Mouse (Mus musculus) kidney, postnatal 0 days (tissue): Measurements from ENCODE around the gene Gramd1a. TPM values are rescaled to one million over a fixed set of nuclear protein-coding genes. Genes with fewer than 3 reads are reported as not detected.

Source experiments
- ATAC-seq: fragments of 200-750 bp; cut with Nextera tagmentation; replicated peaks from 2 replicates; pipeline ENCODE4 v1.8.0; 2017; ENCODE audit warnings: low read depth, moderate number of reproducible peaks, moderate TSS enrichment, moderate library complexity; ENCODE audit not compliant: low FRiP score
- DNase-seq: peaks from one replicate; pipeline ENCODE4 v3.0.0-alpha.2; 2016; ENCODE audit warnings: low spot score
- H3K27ac ChIP-seq: fragments of 300-500 bp; sonication (generic); 2 replicates; pipeline ENCODE4 v1.5.1; 2014; ENCODE audit warnings: mild to moderate bottlenecking
- H3K27me3 ChIP-seq: fragments of 300-500 bp; sonication (generic); 2 replicates; pipeline ENCODE4 v1.6.1; 2014; ENCODE audit warnings: low read length, mixed read lengths; ENCODE audit not compliant: insufficient read depth
- H3K36me3 ChIP-seq: fragments of 300-500 bp; sonication (generic); 2 replicates; pipeline ENCODE4 v1.6.1; 2014; ENCODE audit warnings: low read length, mixed read lengths; ENCODE audit not compliant: insufficient read depth
- H3K4me1 ChIP-seq: fragments of 300-500 bp; sonication (generic); replicated peaks from 2 replicates; pipeline ENCODE4 v1.6.1; 2014; ENCODE audit warnings: antibody characterized with exemption, low read length, mixed read lengths; ENCODE audit not compliant: insufficient read depth
- H3K4me2 ChIP-seq: fragments of 300-500 bp; sonication (generic); 2 replicates; pipeline ENCODE4 v1.6.1; 2014; ENCODE audit warnings: mild to moderate bottlenecking, low read length, moderate library complexity, mixed read lengths
- H3K4me3 ChIP-seq: fragments of 300-500 bp; sonication (generic); replicated peaks from 2 replicates; pipeline ENCODE4 v1.5.1; 2014; ENCODE audit warnings: low read depth, low read length
- H3K9ac ChIP-seq: fragments of 300-500 bp; sonication (generic); 2 replicates; pipeline ENCODE4 v1.6.1; 2014; ENCODE audit warnings: low read depth, low read length
- H3K9me3 ChIP-seq: fragments of 300-500 bp; sonication (generic); replicated peaks from 2 replicates; pipeline ENCODE4 v1.6.1; 2016; ENCODE audit warnings: low read length, inconsistent platforms, mixed read lengths
- CTCF ChIP-seq: IDR thresholded peaks from 2 replicates; pipeline ENCODE4 v1.5.1; 2016; ENCODE audit warnings: antibody characterized with exemption, low read depth, mild to moderate bottlenecking, moderate library complexity
- WGBS: fragments of 180-500 bp; shearing (Covaris S2); extraction: QIAGEN DNeasy Blood & Tissue Kit; methylation state at CpG from one replicate; pipeline ENCODE4 v1.1.7; 2014; 5-methylcytosine and 5-hydroxymethylcytosine counted together
- polyA plus RNA-seq: library from polyadenylated mRNA; unstranded; fragments of >200 nt; fragmentation: Nextera tagmentation; extraction: Ambion mirVana; gene quantifications from 2 replicates; pipeline ENCODE4 v1.2.1, GENCODE M21; 2015

The Gramd1a gene
- polyA plus RNA-seq, 1 experiment from 2014 or later: 36.3 TPM

DNA sequence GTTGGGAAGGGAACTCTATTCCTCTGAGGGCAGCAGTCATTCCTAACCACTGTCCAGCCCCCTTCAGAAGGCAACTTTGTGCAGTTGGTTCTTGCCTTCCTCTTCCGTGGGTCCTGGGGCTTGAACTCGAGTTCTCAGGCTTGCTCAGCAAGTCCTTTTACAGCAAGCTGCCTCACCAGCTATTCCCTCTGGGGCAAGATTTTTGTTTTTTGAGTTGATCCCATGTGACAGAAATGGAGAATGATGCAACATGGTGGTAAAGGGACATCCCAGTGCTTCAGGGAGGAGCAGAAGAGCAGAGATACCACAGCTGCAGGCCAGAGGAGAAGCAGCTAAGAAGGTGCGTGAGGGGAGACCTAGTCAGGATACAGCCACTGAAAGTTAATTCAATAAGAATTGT lies 19.4 kb upstream of the Gramd1a start:
- H3K27ac ChIP-seq: no peak overlapping the region
- 74% methylated on average over 3 of the region's 3 CpGs for WGBS
- H3K36me3 ChIP-seq: no peaks in the 10 kb centered on the region
- no peaks in the 10 kb centered on the region for H3K4me1 ChIP-seq
- no peak overlapping the region for H3K4me2 ChIP-seq
- DNase-seq: no peak
- ATAC-seq: no peak
- H3K27me3 ChIP-seq: 0 out of 2 replicates have a peak, but pooled peaks cover 3% of the 10 kb centered on the region
- no peak overlapping the region for H3K4me3 ChIP-seq
- no peaks in the 10 kb centered on the region for H3K9me3 ChIP-seq
- TF ChIP-seq CTCF: no peak
- H3K9ac ChIP-seq: no peak overlapping the region

DNA sequence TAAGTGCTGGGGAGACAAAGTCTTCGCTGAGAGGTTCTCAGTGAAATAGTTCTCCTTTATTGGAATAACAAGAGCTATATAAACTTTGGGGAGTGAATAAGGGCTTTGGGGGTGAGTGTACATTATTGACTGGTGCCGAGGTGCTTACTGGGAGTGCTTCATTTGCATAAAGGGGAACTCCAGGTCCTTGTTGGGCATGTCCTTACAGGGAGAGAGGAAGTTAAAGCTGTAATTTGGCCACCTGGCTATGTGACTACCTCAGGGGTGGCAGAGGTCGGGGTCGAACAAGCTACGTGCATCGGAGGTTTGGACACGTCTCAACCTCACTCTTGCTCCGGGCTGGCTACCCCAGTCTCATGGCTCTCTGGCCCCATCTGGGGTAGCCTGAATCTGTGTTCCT lies 18.8 kb upstream of the Gramd1a start:
- 71% methylated on average over 8 of the region's 8 CpGs for WGBS
- DNase-seq: no peak
- no peak for TF ChIP-seq CTCF

DNA sequence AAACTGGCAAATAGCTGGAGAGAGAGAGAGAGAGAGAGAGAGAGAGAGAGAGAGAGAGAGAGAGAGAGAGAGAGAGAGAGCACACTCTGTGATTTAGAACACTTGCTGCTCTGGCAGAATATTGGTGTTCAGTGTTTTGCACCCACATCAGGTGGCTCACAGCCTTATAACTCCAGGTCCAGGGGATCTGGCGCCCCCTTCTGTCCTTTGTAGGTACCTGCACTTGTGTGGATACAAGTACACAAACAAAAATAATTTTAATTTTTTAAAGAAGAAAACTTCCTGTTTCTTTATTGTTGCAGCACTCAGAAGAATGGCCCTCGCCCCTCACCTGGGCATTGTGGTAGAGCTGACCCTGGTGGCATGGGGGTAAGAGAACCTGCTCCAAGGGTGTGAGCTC lies 16.5 kb upstream of the Gramd1a start:
- H3K9ac ChIP-seq: no peak overlapping the region
- no peak overlapping the region for H3K4me2 ChIP-seq
- ATAC-seq (no peak), DNase-seq (peak; percentile 54)
- H3K36me3 ChIP-seq: no peaks in the 10 kb centered on the region
- no peak overlapping the region for H3K27ac ChIP-seq
- H3K9me3 ChIP-seq: no peaks in the 10 kb centered on the region
- no peaks in the 10 kb centered on the region for H3K4me1 ChIP-seq
- no peak overlapping the region for H3K4me3 ChIP-seq
- no peaks in the 10 kb centered on the region for H3K27me3 ChIP-seq
- peak; percentile 74 for TF ChIP-seq CTCF
- WGBS: 12% methylated on average over 2 of the region's 2 CpGs

More for the DNA sequence above, 18.8 kb upstream of the Gramd1a start:
- H3K9me3 ChIP-seq: no peaks in the 10 kb centered on the region
- H3K9ac ChIP-seq: no peak overlapping the region
- no peak overlapping the region for H3K4me3 ChIP-seq
- no peaks in the 10 kb centered on the region for H3K4me1 ChIP-seq
- no peaks in the 10 kb centered on the region for H3K36me3 ChIP-seq
- ATAC-seq: no peak
- no peak overlapping the region for H3K27ac ChIP-seq
- 0 out of 2 replicates have a peak, but pooled peaks cover 3% of the 10 kb centered on the region for H3K27me3 ChIP-seq
- no peak overlapping the region for H3K4me2 ChIP-seq

DNA sequence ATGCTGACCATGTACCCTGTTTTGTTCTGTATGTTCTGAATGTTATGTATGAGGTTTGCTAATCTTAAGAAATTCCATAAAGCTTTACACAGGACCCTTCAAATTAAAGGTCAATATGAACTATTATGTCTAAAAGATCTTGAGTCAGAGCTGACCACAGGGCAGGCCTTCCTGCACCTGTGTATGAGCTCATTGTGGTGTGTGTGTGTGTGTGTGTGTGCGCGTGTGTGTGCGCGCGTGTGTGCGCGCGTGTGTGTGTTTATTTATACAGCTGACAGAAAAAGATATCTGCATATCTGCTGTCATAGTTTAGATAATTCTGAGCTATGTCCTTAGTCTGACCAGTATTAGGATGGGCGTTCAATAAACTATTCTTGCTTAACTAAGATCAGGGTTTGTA lies 14.8 kb upstream of the Gramd1a start:
- Histone ChIP-seq H3K27ac (no peak overlapping the region), H3K27me3 (no peaks in the 10 kb centered on the region), H3K36me3 (no peaks in the 10 kb centered on the region), H3K9ac (no peak overlapping the region), H3K4me1 (no peaks in the 10 kb centered on the region), H3K4me3 (no peak overlapping the region), H3K4me2 (no peak overlapping the region), H3K9me3 (no peaks in the 10 kb centered on the region)
- 94% methylated on average over 9 of the region's 9 CpGs for WGBS
- TF ChIP-seq CTCF: no peak
- no peak for ATAC-seq
- no peak for DNase-seq

DNA sequence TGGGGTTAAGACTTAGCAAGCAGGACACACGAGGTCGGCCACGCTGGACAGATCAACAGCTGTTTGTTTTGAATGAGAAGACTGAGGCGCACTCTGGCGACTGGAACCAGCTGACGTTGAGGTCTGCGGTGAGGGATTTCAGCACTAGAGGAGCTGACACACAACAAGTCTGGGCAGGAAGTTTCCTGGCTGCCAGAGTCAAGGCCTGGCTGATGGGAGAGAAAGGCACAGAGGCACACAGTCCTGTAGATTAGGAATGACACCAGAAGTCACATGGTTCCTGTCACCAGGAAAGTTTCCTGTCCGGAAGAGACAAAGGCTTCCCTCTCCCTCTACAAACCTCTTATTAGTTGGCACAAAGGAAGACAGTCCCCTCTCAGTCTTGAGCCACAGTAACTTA lies 12.7 kb upstream of the Gramd1a start:
- Histone ChIP-seq H3K4me1 (no peaks in the 10 kb centered on the region), H3K4me2 (no peak overlapping the region), H3K36me3 (no peaks in the 10 kb centered on the region), H3K27ac (no peak overlapping the region), H3K4me3 (no peak overlapping the region), H3K27me3 (no peaks in the 10 kb centered on the region), H3K9me3 (no peaks in the 10 kb centered on the region), H3K9ac (no peak overlapping the region)
- no peak; the same call in 1 of the 2 replicates for ATAC-seq
- 38% methylated on average over 8 of the region's 8 CpGs for WGBS
- peak; percentile 57 for DNase-seq
- TF ChIP-seq CTCF: no peak

DNA sequence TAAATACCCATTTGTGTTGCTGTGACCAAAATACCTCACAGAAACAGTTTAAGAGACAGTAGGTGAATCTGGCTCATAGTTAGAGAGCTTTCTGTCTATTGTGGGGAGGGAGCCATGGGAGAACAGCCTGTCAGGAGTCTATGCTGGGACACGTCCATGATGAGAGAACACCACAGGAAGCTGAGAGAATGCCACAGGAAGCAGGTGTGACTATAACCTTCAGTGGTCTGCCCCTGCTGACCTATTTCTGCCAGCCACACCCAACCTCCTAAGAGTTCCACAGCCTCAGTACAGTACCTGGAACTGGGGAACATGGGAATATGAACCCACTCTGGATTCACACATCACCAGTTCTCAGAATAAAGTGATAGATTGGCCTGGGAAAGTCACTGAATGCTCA lies 9.1 kb upstream of the Gramd1a start:
- Histone ChIP-seq H3K4me3 (no peak overlapping the region), H3K27me3 (no peaks in the 10 kb centered on the region), H3K4me1 (no peaks in the 10 kb centered on the region), H3K9ac (no peak overlapping the region), H3K27ac (no peak overlapping the region), H3K36me3 (no peaks in the 10 kb centered on the region), H3K9me3 (no peaks in the 10 kb centered on the region), H3K4me2 (no peak overlapping the region)
- ATAC-seq: no peak
- no peak for TF ChIP-seq CTCF
- DNase-seq: no peak
- 67% methylated on average over 1 of the region's 1 CpGs for WGBS
